Mouse (Mus musculus): ENCODE results near the gene Ppp4r4. TPM values are rescaled to one million over a fixed set of nuclear protein-coding genes. Genes with fewer than 3 reads are reported as not detected.
A peak's percentile ranks its signal among the peaks of the same experiment; 100 is the strongest.
"Not testable (repeated sequence)": the region's sequence is repeated elsewhere in the genome, so short reads cannot be mapped to it uniquely, and the experiment has no call there.

Ppp4r4 gene
- total RNA-seq (2014; fragmentation: Nextera tagmentation) (not detected in 2 replicates), total RNA-seq (2017) (0.05 TPM in 1 of 2 replicates, not detected in the other), polyA plus RNA-seq (2012) (not detected in 2 replicates)

DNA sequence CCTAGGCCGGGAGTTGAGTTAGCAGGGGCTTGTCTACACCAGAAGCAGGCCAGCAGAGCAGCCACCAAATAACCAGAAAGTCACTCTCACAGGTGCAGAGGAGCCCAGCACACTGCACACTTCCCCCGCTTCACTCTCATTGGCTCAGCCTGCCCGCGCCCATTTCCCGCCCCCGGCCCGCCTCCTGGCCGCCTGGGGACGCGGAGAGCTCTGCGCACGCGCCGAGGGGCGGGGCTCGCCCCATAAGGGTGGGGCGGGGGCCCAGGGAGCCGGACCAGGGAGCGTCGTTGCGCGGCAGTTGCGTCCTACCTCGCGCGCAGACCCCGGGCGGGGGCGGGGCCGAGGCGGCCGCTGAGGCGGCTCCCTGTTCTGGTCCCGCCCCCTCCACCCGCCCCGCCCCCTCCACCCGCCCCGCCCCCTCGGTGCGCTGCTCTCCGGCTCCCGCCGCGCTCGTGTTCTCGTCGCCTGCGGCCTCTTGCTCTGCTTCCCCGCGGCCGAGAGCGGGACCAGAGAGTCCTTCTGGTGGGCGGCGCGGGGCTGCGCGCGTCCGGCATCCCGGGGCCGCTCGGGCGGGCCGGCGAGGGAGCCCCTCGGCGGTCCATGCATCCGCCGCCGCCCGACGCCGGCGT, at the start of gene Ppp4r4:
Ppp4r4 (plus strand) TSS at position 264 of the 629 bp plus-strand sequence.
- ATAC-seq (ENCODE audit: extremely low read depth, insufficient number of reproducible peaks, low FRiP score, poor library complexity, severe bottlenecking), result no peak
- no peaks in the 10 kb centered on the region for H3K27me3 ChIP-seq (ENCODE audit: insufficient read depth, low read length)
- H3K9me3 ChIP-seq (replicated peaks), result peaks cover 20% of the 10 kb centered on the region
- DNase-seq (ENCODE audit: low spot score), result no peak
- H3K4me3 ChIP-seq (ENCODE audit: low read depth, low read length), result peak within 1 kb of the TSS; percentile 7; the same call in 1 of the 2 replicates
- no peaks in the 10 kb centered on the region for H3K36me3 ChIP-seq (replicated peaks)
- TF ChIP-seq POLR2AphosphoS5 (IDR thresholded peaks at IDR 0.05; ENCODE audit: insufficient replicate concordance, low read depth, low read length) (no peak), GATA2 (IDR thresholded peaks at IDR 0.05; ENCODE audit: borderline replicate concordance, low read depth, low read length) (no peak), TAL1 (conservative IDR thresholded peaks at IDR 0.05; ENCODE audit: low read depth, low read length) (no peak), GATA1 (IDR thresholded peaks at IDR 0.05; ENCODE audit: borderline replicate concordance, low read length) (no peak), CTCF (IDR thresholded peaks at IDR 0.05; ENCODE audit: low read depth, low read length) (no peak)
- H3K4me1 ChIP-seq (ENCODE audit: insufficient read depth, low read depth, low read length), result no peaks in the 10 kb centered on the region

DNA sequence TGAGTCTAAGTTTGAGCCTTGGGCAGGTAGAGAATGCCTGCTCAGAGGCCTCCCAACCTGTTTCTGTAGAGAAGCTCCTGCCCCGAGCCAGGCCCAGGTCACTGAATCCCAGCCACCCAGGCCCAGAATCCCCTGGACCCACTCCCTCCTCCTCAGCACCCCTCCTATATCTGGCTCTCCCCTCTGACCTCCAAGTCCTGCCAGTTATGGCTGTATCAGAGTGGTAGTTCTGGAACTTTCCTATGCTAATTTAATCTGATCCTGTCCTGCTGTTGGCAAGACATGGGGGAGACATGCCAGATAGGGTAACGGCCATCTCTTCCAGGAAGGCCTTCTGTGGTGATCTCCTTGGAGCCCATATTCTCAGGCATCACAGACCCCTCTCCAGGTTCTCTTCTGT, 49.3 kb upstream of the Ppp4r4 start:
- Histone ChIP-seq H3K9me3 (replicated peaks) (no peaks in the 10 kb centered on the region), H3K4me3 (ENCODE audit: low read depth, low read length) (no peak overlapping the region), H3K27me3 (ENCODE audit: insufficient read depth, low read length) (peaks cover 3% of the 10 kb centered on the region; the same call in 1 of the 2 replicates), H3K36me3 (replicated peaks) (no peaks in the 10 kb centered on the region), H3K4me1 (ENCODE audit: insufficient read depth, low read depth, low read length) (no peaks in the 10 kb centered on the region)
- no peak for DNase-seq (ENCODE audit: low spot score)
- TF ChIP-seq POLR2AphosphoS5 (IDR thresholded peaks at IDR 0.05; ENCODE audit: insufficient replicate concordance, low read depth, low read length) (no peak), GATA1 (IDR thresholded peaks at IDR 0.05; ENCODE audit: borderline replicate concordance, low read length) (no peak), GATA2 (IDR thresholded peaks at IDR 0.05; ENCODE audit: borderline replicate concordance, low read depth, low read length) (no peak)
- ATAC-seq (ENCODE audit: extremely low read depth, insufficient number of reproducible peaks, low FRiP score, poor library complexity, severe bottlenecking), result no peak

DNA sequence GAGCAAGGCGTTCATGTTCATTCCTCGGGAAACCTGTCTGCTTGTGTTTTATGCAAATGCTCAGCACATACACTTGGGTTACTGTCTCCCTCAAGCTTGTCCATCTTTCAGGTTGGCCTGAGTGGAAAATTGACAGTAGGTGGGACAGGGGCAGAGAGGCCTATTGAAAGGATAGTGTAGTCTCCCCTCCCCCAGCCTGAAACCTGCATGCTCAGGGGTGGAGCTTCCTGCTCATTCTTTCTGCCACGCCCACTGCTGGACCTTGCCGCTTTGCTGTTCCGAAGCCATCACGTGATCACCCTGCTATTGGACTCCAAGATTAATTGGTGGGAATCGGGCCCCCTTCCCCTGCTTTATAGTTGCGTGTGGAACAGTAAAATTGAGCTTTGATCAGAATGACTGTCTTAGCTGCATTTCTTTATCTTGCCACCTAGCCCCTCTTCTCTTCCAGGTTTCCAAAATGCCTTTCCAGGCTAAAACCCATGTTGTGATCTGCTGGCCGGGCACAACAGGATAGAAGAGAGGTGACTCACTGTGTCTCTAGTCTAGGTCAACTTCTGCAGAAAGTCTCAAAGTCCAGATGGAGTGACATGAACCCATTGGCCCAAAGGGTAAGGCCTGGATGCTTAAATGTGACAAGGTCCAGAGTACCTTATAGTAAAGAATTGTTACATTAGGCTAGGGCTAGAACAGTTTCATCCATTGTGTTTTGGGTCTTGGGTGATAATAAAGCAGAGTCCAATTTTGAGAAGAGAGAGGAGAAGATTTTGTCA, 47.7 kb upstream of the Ppp4r4 start:
- DNase-seq (ENCODE audit: low spot score); ATAC-seq (ENCODE audit: extremely low read depth, insufficient number of reproducible peaks, low FRiP score, poor library complexity, severe bottlenecking); H3K4me3 ChIP-seq (ENCODE audit: low read depth, low read length); H3K4me1 ChIP-seq (ENCODE audit: insufficient read depth, low read depth, low read length); H3K27me3 ChIP-seq (ENCODE audit: insufficient read depth, low read length); H3K9me3 ChIP-seq (replicated peaks); H3K36me3 ChIP-seq (replicated peaks): not testable (repeated sequence)

DNA sequence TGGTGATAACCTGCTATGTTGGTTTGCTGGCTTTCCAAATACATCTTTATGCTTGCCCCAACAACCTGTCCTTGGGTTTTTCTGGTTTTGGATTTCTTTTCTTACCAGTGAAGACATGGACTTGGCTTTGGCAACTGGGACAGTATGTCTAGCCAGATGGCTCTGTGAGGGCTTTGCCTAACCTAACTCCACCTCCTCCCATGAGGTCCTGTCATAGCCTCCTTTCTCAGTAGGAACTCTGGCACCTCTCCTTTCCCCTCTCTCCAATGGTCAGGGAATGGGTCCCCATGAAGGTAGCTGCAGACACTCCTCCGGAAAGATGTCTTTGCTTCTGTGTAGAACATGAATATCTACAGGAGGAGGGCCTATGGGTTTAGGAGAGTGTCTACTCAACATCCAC, 45.4 kb upstream of the Ppp4r4 start:
- Histone ChIP-seq H3K9me3 (replicated peaks) (no peaks in the 10 kb centered on the region), H3K36me3 (replicated peaks) (no peaks in the 10 kb centered on the region), H3K27me3 (ENCODE audit: insufficient read depth, low read length) (no peaks in the 10 kb centered on the region), H3K4me1 (ENCODE audit: insufficient read depth, low read depth, low read length) (0 out of 2 replicates have a peak, but pooled peaks cover 6% of the 10 kb centered on the region), H3K4me3 (ENCODE audit: low read depth, low read length) (no peak overlapping the region)
- no peak for DNase-seq (ENCODE audit: low spot score)
- TF ChIP-seq GATA1 (IDR thresholded peaks at IDR 0.05; ENCODE audit: borderline replicate concordance, low read length), result no peak
- TF ChIP-seq TAL1 (conservative IDR thresholded peaks at IDR 0.05; ENCODE audit: low read depth, low read length), result no peak
- TF ChIP-seq POLR2AphosphoS5 (IDR thresholded peaks at IDR 0.05; ENCODE audit: insufficient replicate concordance, low read depth, low read length), result no peak
- no peak for TF ChIP-seq GATA2 (IDR thresholded peaks at IDR 0.05; ENCODE audit: borderline replicate concordance, low read depth, low read length)
- TF ChIP-seq CTCF (IDR thresholded peaks at IDR 0.05; ENCODE audit: low read depth, low read length), result no peak
- no peak for ATAC-seq (ENCODE audit: extremely low read depth, insufficient number of reproducible peaks, low FRiP score, poor library complexity, severe bottlenecking)

DNA sequence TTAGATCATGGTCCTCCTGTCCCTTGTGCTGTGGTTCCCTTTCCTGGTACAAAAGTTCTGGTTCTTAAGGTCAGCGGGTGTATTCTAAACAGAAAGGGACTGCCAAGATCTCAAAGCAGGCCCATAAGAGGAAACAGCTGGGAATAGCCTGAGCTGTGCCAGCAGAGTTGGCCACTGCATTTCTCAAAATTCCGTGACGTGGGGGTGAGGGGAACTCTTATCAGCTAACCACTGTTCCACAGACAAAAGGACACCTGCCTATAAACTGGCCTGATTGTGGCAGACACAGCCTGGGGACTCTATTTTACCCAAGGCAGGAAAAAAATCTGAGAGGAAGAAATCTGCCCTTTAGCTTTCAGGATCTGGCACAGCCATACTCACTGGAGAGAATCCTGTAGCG, 44.8 kb upstream of the Ppp4r4 start:
- no peak for ATAC-seq (ENCODE audit: extremely low read depth, insufficient number of reproducible peaks, low FRiP score, poor library complexity, severe bottlenecking)
- DNase-seq (ENCODE audit: low spot score), result no peak

DNA sequence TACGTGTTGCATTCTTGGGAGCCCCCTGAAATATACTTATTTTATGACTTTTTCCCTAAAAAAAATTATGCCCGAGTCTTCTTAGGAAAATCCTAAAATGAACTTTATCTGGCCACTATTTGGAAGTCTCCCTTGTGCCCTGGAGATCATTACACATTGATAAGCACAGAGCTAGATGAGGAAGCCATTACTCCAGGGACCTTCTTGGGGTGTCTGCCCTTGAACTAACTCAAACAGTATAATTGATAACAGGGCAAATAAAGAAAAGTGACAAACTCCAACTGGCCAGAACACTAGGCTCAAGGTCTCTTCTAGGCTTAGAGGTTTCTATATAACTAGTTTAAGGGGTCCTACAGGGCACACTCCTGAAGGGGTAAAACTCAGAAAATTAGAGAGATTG, 44.3 kb upstream of the Ppp4r4 start:
- H3K4me3 ChIP-seq (ENCODE audit: low read depth, low read length), result no peak overlapping the region
- H3K9me3 ChIP-seq (replicated peaks), result no peaks in the 10 kb centered on the region
- TF ChIP-seq POLR2AphosphoS5 (IDR thresholded peaks at IDR 0.05; ENCODE audit: insufficient replicate concordance, low read depth, low read length), result no peak
- H3K27me3 ChIP-seq (ENCODE audit: insufficient read depth, low read length), result no peaks in the 10 kb centered on the region
- ATAC-seq (ENCODE audit: extremely low read depth, insufficient number of reproducible peaks, low FRiP score, poor library complexity, severe bottlenecking) (no peak), DNase-seq (ENCODE audit: low spot score) (no peak)
- H3K4me1 ChIP-seq (ENCODE audit: insufficient read depth, low read depth, low read length), result peaks cover 8% of the 10 kb centered on the region; the same call in 1 of the 2 replicates
- H3K36me3 ChIP-seq (replicated peaks), result no peaks in the 10 kb centered on the region

More for the DNA sequence above, 44.8 kb upstream of the Ppp4r4 start:
- Histone ChIP-seq H3K4me3 (ENCODE audit: low read depth, low read length) (no peak overlapping the region), H3K4me1 (ENCODE audit: insufficient read depth, low read depth, low read length) (0 out of 2 replicates have a peak, but pooled peaks cover 6% of the 10 kb centered on the region), H3K9me3 (replicated peaks) (no peaks in the 10 kb centered on the region), H3K36me3 (replicated peaks) (no peaks in the 10 kb centered on the region), H3K27me3 (ENCODE audit: insufficient read depth, low read length) (no peaks in the 10 kb centered on the region)
- TF ChIP-seq CTCF (IDR thresholded peaks at IDR 0.05; ENCODE audit: low read depth, low read length) (no peak), POLR2AphosphoS5 (IDR thresholded peaks at IDR 0.05; ENCODE audit: insufficient replicate concordance, low read depth, low read length) (no peak), GATA1 (IDR thresholded peaks at IDR 0.05; ENCODE audit: borderline replicate concordance, low read length) (no peak), GATA2 (IDR thresholded peaks at IDR 0.05; ENCODE audit: borderline replicate concordance, low read depth, low read length) (no peak), TAL1 (conservative IDR thresholded peaks at IDR 0.05; ENCODE audit: low read depth, low read length) (no peak)
